Mouse (Mus musculus): ENCODE data around the gene Alkbh3. TPM values are rescaled to one million over a fixed set of nuclear protein-coding genes. Genes with fewer than 3 reads are reported as not detected.

The Alkbh3 gene
- polyA plus RNA-seq, 1 experiment from 2014 or later, result 29.4 TPM

- Histone ChIP-seq H3K4me1 (replicated peaks) (no peaks in the 10 kb centered on the region), H3K4me3 (replicated peaks) (no peak overlapping the region), H3K36me3 (replicated peaks) (no peaks in the 10 kb centered on the region), H3K4me2 (no peak overlapping the region), H3K27me3 (no peaks in the 10 kb centered on the region), H3K9me3 (replicated peaks) (no peaks in the 10 kb centered on the region), H3K9ac (no peak overlapping the region), H3K27ac (replicated peaks) (no peak overlapping the region)
- WGBS (ENCODE audit: insufficient replicate concordance), result 50% methylated on average over 7 of the region's 7 CpGs
- no peak for ATAC-seq (ENCODE audit: insufficient read depth)
These were observed 46.0 kb downstream of the Alkbh3 start for GRCm38 (mm10) chr2:93964494-93965160.

GRCm38 (mm10) chr2:93963802-93964201 is 46.8 kb downstream of the Alkbh3 start:
- H3K4me1 ChIP-seq (replicated peaks), result no peaks in the 10 kb centered on the region
- no peak overlapping the region for H3K9ac ChIP-seq
- H3K4me3 ChIP-seq (replicated peaks), result no peak overlapping the region
- no peaks in the 10 kb centered on the region for H3K9me3 ChIP-seq (replicated peaks)
- H3K36me3 ChIP-seq (replicated peaks), result no peaks in the 10 kb centered on the region
- no peak for ATAC-seq (ENCODE audit: insufficient read depth)
- H3K4me2 ChIP-seq, result no peak overlapping the region
- peaks cover 1% of the 10 kb centered on the region; the same call in 1 of the 2 replicates for H3K27me3 ChIP-seq
- H3K27ac ChIP-seq (replicated peaks), result no peak overlapping the region
- 57% methylated on average over 1 of the region's 1 CpGs for WGBS (ENCODE audit: insufficient replicate concordance)

- Histone ChIP-seq H3K27ac (replicated peaks) (no peak overlapping the region), H3K9me3 (replicated peaks) (no peaks in the 10 kb centered on the region), H3K4me1 (replicated peaks) (no peaks in the 10 kb centered on the region), H3K4me2 (no peak overlapping the region), H3K9ac (no peak overlapping the region), H3K4me3 (replicated peaks) (no peak overlapping the region), H3K36me3 (replicated peaks) (no peaks in the 10 kb centered on the region), H3K27me3 (peaks cover 22% of the 10 kb centered on the region)
- 0 out of 2 replicates have a peak, but pooled peaks have one; percentile 31 for ATAC-seq (ENCODE audit: insufficient read depth)
- 41% methylated on average over 8 of the region's 8 CpGs for WGBS (ENCODE audit: insufficient replicate concordance)
These were observed 48.9 kb downstream of the Alkbh3 start for GRCm38 (mm10) chr2:93961716-93962115.

- 46% methylated on average over 8 of the region's 8 CpGs for WGBS (ENCODE audit: insufficient replicate concordance)
These were observed 51.3 kb downstream of the Alkbh3 start for GRCm38 (mm10) chr2:93959346-93959745.

GRCm38 (mm10) chr2:93958216-93958615 is 52.4 kb downstream of the Alkbh3 start:
- H3K27me3 ChIP-seq, result peaks cover 57% of the 10 kb centered on the region
- H3K9ac ChIP-seq, result no peak overlapping the region
- 45% methylated on average over 3 of the region's 3 CpGs for WGBS (ENCODE audit: insufficient replicate concordance)
- H3K4me3 ChIP-seq (replicated peaks), result no peak overlapping the region
- no peak for ATAC-seq (ENCODE audit: insufficient read depth)
- no peak overlapping the region for H3K4me2 ChIP-seq
- H3K9me3 ChIP-seq (replicated peaks), result no peaks in the 10 kb centered on the region
- no peaks in the 10 kb centered on the region for H3K36me3 ChIP-seq (replicated peaks)
- no peak overlapping the region for H3K27ac ChIP-seq (replicated peaks)
- H3K4me1 ChIP-seq (replicated peaks), result peaks cover 7% of the 10 kb centered on the region; the same call in 1 of the 2 replicates

More at GRCm38 (mm10) chr2:93959346-93959745, 51.3 kb downstream of the Alkbh3 start:
- no peak overlapping the region for H3K4me2 ChIP-seq
- H3K27me3 ChIP-seq, result peaks cover 46% of the 10 kb centered on the region
- no peak overlapping the region for H3K9ac ChIP-seq
- no peak overlapping the region for H3K4me3 ChIP-seq (replicated peaks)
- no peaks in the 10 kb centered on the region for H3K9me3 ChIP-seq (replicated peaks)
- no peaks in the 10 kb centered on the region for H3K36me3 ChIP-seq (replicated peaks)
- ATAC-seq (ENCODE audit: insufficient read depth), result no peak
- H3K4me1 ChIP-seq (replicated peaks), result peaks cover 7% of the 10 kb centered on the region; the same call in 1 of the 2 replicates
- H3K27ac ChIP-seq (replicated peaks), result no peak overlapping the region

- peaks cover 7% of the 10 kb centered on the region; the same call in 1 of the 2 replicates for H3K4me1 ChIP-seq (replicated peaks)
- no peak overlapping the region for H3K27ac ChIP-seq (replicated peaks)
- H3K4me2 ChIP-seq, result no peak overlapping the region
- 52% methylated on average over 8 of the region's 8 CpGs for WGBS (ENCODE audit: insufficient replicate concordance)
- ATAC-seq (ENCODE audit: insufficient read depth), result no peak
- H3K4me3 ChIP-seq (replicated peaks), result no peak overlapping the region
- H3K27me3 ChIP-seq, result peaks cover 62% of the 10 kb centered on the region
- no peaks in the 10 kb centered on the region for H3K36me3 ChIP-seq (replicated peaks)
- H3K9me3 ChIP-seq (replicated peaks), result no peaks in the 10 kb centered on the region
- H3K9ac ChIP-seq, result no peak overlapping the region
These were observed 52.8 kb downstream of the Alkbh3 start for GRCm38 (mm10) chr2:93957785-93958175.

GRCm38 (mm10) chr2:93956908-93957784 is 53.5 kb downstream of the Alkbh3 start, which contains the start of gene Gm13889:
TSS of gene Gm13889 (minus strand) at chr2:93957201.
- no peak within 1 kb of the TSS for H3K9ac ChIP-seq
- peaks cover 7% of the 10 kb centered on the region; the same call in 1 of the 2 replicates for H3K4me1 ChIP-seq (replicated peaks)
- 7% methylated on average over 55 of the region's 62 CpGs for WGBS (ENCODE audit: insufficient replicate concordance)
- H3K36me3 ChIP-seq (replicated peaks), result no peaks in the 10 kb centered on the region
- H3K27ac ChIP-seq (replicated peaks), result no peak within 1 kb of the TSS
- no peaks in the 10 kb centered on the region for H3K9me3 ChIP-seq (replicated peaks)
- ATAC-seq (ENCODE audit: insufficient read depth), result peak; percentile 23; the same call in 1 of the 2 replicates
- peak within 1 kb of the TSS; percentile 63 for H3K4me2 ChIP-seq
- H3K27me3 ChIP-seq, result peaks cover 68% of the 10 kb centered on the region
- H3K4me3 ChIP-seq (replicated peaks), result peak within 1 kb of the TSS; percentile 49

- Histone ChIP-seq H3K36me3 (replicated peaks) (no peaks in the 10 kb centered on the region), H3K27me3 (peaks cover 72% of the 10 kb centered on the region), H3K4me1 (replicated peaks) (peaks cover 7% of the 10 kb centered on the region; the same call in 1 of the 2 replicates), H3K4me3 (replicated peaks) (peak overlapping the region; percentile 49), H3K4me2 (peak overlapping the region; percentile 63), H3K9ac (no peak overlapping the region), H3K9me3 (replicated peaks) (no peaks in the 10 kb centered on the region), H3K27ac (replicated peaks) (no peak overlapping the region)
- WGBS (ENCODE audit: insufficient replicate concordance), result 1% methylated on average over 44 of the region's 44 CpGs
- no peak for ATAC-seq (ENCODE audit: insufficient read depth)
These were observed 54.2 kb downstream of the Alkbh3 start for GRCm38 (mm10) chr2:93956331-93956801.

- Histone ChIP-seq H3K27ac (replicated peaks) (no peak overlapping the region), H3K9me3 (replicated peaks) (no peaks in the 10 kb centered on the region), H3K36me3 (replicated peaks) (no peaks in the 10 kb centered on the region), H3K4me2 (peak overlapping the region; percentile 63), H3K4me1 (replicated peaks) (peaks cover 7% of the 10 kb centered on the region; the same call in 1 of the 2 replicates), H3K27me3 (peaks cover 72% of the 10 kb centered on the region), H3K4me3 (replicated peaks) (peak overlapping the region; percentile 49), H3K9ac (no peak overlapping the region)
- WGBS (ENCODE audit: insufficient replicate concordance), result under 1% methylated on average over 31 of the region's 31 CpGs
- no peak for ATAC-seq (ENCODE audit: insufficient read depth)
These were observed 54.7 kb downstream of the Alkbh3 start for GRCm38 (mm10) chr2:93955886-93956285.

GRCm38 (mm10) chr2:93954781-93955578 is 55.6 kb downstream of the Alkbh3 start:
- WGBS (ENCODE audit: insufficient replicate concordance), result 1% methylated on average over 32 of the region's 32 CpGs
- no peaks in the 10 kb centered on the region for H3K9me3 ChIP-seq (replicated peaks)
- peaks cover 7% of the 10 kb centered on the region; the same call in 1 of the 2 replicates for H3K4me1 ChIP-seq (replicated peaks)
- peaks cover 72% of the 10 kb centered on the region for H3K27me3 ChIP-seq
- no peak overlapping the region for H3K27ac ChIP-seq (replicated peaks)
- H3K36me3 ChIP-seq (replicated peaks), result no peaks in the 10 kb centered on the region
- no peak for ATAC-seq (ENCODE audit: insufficient read depth)
- H3K9ac ChIP-seq, result no peak overlapping the region
- peak overlapping the region; percentile 49 for H3K4me3 ChIP-seq (replicated peaks)
- peak overlapping the region; percentile 63 for H3K4me2 ChIP-seq

Measured in liver, embryonic 15.5 days (tissue).